Mouse (Mus musculus): ENCODE results near the gene Gpr161.
"Not testable (repeated sequence)": the region's sequence is repeated elsewhere in the genome, so short reads cannot be mapped to it uniquely, and the experiment has no call there.

The Gpr161 gene

DNA sequence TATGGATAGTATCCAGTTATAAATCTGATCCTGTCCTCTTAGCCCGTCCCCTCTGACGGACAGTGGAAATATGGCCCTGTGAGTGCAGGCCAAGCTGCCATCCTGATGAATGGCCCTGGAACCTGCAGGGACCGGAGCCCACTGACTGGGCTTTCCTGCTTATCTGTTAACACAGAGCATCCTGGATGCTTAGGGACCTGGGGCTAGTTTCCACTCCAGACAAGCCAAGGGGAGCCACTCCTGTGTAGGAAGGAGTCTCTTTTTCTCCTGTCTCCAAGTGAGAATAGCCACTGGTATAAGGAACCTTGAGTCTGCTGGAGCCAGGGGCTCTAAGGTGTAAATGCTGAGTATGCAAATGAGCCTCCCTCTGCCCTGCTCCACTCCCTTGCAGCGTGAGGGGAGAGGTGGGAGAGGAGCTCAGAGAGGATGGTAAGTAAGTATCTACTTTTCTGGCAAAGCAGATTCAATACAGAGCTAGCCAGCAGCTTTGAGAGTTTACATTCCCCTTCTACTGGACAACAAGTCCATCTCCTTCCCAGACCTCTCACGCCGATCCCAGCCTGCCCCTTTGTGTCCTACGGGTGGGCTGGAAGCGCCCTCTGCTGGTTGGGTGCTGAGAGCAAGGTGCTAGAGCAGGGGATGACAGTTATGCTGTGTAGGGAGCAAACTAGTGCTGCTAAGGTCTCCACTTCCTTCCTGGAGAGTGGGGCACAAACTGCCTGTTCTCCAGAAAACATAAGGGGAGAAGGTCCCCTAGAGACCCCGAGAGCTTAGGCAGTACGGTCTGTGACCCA, 24.7 kb downstream of the Gpr161 start:
- peak; percentile 85 for DNase-seq

DNA sequence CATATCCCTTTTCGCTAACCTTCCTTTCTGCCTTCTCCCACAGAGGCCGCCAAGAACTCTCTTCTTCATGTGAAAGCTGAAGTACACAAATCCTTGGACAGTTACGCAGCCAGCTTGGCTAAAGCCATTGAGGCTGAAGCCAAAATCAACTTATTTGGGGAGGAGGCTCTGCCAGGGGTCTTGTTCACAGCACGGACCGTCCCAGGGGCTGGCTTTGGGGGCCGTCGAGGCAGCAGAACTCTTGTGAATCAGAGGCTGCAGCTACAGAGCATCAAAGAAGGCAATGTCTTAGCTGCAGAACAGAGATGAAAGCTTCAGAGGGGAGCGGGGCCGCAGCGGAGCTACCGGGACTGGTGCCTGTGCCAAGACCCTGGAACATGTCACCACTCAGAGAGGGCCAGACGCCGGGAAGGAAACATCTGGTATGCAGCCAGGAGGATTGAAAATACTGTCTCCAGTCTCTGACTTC, 25.8 kb downstream of the Gpr161 start:
- DNase-seq: peak; percentile 41

DNA sequence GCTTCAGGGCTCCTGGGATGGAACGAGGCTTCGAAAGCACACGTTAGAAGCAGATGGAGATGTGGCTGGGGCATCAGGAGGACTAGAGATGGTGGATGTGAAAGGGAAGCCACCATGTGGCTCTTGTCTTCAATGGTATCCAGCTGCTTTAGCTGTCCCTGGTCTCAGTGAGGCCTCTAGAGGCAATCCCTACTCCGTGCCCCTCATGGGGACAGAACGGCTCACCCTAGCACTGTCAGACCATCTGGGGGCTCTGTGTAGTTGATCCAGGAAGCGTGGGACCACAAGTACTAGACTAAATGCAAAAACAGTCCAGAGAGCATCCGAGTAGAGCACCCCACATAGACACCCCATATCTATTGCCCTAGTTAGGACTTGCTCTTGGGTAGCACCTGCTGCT, 26.3 kb downstream of the Gpr161 start:
- DNase-seq: no peak

DNA sequence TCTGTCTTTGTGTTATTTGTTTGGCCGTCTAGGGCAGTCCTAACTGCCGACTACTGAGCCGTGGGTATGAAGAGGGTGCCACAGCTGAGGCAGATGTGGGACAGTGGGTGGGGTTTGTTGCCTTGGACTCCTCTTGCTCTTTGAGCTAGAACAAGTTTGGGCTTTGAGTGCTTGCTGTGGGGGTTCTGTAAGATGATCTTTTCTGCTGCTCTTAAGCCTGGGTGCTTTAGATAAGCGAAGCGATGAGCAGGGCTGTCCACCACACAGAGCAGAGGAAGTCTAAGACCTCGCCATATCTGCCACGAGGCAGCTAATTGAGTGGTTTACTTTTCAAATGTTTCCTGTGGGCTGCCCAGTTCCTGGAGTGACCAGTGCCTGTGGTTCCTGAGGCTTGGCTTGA, 27.3 kb downstream of the Gpr161 start:
- DNase-seq: no peak

DNA sequence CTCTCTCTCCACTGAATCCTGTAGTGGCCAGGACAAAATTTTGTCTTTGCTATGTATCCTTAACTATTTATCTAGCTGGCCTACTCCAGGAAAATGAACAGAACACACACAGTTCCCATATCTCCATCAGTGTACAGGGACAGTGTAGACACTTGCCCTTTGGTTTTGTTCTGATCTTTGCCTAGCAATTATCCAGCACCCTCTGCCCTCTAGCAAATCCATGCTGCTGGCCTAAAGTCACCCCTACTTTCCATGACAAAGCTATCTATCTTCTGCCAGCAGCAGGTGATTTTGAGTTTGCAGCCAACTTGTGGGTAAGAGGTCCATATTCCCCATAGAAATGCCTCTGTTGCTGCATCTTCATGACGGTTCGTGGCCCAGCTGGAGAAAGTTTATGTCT, 31.8 kb downstream of the Gpr161 start:
- DNase-seq: no peak

DNA sequence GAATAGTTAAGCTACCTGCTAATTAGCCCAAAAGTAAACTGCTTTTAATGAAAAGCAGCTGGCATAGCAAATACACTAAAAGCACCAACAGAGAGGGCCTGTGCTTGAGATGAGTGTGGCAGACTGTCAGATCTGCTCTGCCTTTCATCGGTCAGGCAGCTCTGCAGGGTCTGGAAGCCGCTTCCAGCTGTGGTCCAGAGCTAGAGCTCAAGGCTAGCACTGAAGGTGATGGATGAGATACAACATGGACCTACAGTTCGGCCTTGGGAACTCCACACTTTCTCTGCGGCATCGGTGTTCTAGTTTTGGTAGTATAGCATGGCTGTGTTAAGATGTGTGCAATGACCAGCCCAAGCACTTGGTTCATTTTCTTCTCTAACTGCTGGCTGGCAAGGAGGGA, 32.2 kb downstream of the Gpr161 start:
- DNase-seq: no peak

DNA sequence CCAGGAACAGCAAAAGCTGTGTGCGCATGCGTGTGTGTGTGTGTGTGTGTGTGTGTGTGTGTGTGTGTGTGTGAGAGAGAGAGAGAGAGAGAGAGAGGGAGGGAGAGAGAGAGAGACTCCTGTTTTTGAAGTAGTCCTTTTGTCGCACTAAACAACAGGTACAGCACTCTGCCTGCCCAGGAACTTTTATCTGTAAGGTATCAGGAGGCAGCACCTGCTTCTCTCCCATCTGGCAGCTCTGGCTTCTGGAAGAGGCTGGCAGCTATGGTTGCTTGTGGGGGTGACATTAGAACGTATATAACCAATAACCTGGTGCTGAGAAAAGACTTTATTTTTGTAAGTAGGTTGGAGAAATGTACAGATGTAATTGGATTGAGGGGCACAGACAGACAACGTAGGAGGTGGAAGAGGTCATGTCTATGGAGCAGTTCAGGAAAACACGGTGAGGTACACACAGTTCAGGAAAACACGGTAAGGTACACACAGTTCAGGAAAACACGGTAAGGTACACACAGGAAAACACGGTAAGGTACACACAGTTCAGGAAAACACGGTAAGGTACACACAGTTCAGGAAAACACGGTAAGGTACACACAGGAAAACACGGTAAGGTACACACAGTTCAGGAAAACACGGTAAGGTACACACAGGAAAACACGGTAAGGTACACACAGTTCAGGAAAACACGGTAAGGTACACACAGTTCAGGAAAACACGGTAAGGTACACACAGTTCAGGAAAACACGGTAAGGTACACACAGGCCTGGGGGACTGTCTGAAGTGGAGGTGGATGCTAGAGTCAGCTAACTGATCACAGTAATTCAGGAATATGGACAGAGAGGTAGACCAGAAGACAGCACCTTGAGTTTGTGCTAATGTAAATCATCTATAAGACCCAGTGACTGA, 33.0 kb downstream of the Gpr161 start:
- not testable (repeated sequence) for DNase-seq

DNA sequence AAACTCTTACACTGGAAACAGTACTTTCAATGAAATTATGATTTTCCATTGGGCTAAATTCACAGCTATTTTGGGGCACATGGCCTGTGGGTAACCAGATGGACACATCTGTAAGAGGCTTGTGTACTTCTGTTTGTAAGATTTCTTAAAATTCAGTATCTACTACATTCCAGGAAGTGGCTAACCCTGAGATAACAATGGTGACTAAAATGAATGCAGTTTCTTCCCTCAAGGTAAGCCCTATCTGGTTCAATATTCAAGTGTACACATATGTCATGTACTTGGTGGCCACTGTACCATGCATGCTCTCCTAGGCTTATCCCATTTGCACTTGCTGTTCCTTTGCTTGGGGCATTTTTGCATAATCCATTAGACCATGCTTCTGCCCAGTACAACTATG, 35.3 kb downstream of the Gpr161 start:
- no peak for DNase-seq

DNA sequence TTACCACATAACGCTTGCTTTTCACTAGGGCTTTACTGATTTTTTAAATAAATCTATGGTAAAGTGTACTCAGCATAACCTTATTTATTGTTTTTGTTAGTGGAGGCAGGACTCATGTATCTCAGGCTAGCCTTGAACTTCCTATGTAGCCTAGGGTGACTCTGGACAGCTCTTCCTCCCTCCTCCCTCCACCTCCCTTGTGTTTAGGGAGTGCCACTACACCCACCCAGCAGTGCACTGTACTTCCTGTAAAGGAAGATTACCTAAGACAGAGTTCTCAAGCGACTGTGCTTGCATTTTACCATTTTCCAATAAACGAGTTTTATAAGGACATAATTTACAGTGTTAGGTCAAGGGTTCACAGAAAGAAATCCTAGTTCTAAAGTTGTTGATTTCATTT, 37.2 kb downstream of the Gpr161 start:
- no peak for DNase-seq

DNA sequence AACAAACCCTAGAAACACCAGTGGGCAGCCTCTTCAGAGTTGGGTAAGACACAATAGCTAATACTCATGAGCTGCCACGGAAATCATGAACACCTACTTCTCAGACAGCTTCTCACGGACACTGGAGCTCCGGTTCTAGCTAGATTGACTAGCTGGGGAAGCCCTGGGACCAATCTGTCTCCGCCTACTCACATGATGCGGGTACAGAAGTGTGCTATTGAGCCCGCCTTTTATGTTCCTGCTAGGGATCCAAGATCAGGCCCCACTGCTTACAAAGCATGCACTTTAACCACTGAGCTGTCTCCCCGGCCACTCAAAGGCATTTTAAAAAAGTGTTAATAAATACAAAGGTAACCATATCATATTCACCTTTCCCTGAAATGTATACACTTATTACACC, 46.5 kb downstream of the Gpr161 start:
- peak; percentile 26 for DNase-seq

DNA sequence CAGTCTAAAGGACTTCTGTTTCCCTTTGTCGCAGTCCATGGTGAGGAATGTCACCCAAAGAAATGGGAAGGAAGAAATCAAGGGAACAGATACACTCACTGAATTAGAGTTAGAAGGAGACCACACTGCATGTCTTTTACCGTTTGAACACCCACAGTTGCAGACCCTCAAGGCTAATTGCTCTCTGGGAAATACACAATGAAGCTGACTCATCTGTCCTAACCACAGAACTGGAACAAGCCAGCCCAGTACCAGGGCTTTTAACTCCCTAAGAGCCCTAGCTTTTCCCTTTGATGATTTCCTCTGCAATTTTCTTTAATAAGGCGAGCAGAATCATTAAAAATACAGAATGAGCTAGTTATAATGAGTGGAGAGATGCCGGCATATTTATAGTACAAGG, 48.9 kb downstream of the Gpr161 start:
- no peak for DNase-seq

DNA sequence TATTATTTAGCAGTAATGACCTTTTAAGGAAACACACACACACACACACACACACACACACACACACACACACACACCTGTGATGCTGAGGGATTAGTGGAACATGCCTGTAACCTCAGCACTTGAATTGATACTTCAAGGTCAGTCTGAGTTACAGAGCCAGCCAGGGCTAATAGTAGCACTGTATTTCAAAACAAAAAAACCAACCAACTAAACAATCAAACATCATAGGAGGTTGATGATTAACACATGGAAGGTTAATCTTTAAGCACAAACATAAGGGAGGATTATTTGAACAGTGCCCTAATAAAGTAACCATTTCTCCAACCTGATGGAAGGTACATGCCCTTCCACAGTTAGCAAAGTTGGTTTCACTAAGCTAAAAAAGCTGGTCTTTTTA, 53.0 kb downstream of the Gpr161 start:
- DNase-seq: peak; percentile 33

DNA sequence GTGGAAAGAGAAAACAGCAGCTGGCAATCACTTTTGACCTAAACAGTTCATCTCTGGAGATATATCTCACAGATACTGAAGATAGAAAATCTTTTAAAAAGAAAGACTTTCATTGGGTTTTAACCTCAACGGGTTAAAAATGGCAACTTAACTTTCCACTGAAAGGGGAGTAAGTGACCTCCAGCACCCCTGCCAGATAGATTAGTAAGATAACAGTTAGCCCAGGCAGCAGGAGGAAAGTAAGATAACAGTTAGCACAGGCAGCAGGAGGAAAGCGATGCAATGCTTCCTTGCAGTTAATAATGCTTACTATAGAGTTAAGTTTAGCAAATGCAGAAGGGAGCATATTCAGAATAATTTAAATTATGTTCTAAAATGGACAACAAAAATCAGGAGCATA, 60.8 kb downstream of the Gpr161 start:
- no peak for DNase-seq

DNA sequence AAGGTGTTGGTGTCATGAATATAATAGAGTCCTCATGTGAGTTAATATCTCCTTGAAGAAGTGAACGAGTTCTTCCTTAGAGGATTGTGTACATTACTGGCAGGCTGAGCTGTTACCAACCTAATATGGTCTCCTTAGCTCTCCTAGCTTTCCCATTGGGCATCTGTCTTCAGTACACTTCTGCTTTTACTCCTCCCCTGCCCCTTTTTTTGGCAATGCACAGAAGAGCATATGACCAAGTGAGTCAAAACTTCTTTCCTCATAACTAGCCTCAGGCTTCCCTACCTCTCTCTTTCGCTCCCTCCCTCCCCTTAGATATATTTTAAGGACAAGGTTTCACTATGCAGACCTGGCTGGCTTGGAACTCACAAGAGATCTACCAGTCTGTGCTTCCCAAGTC, 67.7 kb downstream of the Gpr161 start:
- no peak for DNase-seq

DNA sequence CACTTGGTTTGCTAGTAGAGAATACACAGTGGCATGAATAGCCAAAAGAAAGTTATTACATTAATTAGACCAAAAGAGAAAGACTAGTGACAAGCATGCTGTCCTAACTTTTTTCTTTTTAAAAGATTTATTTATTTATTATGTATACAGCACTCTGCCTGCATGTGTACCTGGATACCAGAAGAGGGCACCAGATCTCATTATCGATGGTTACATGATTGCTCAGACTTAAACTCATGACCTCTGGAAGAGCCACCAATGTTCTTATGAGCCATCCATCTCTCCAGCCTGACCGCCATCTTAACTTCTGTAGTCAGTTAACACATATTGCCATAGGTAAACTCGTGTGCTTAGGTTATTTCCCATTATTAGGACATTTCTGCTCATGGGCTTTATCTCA, 69.5 kb downstream of the Gpr161 start:
- no peak for DNase-seq

DNA sequence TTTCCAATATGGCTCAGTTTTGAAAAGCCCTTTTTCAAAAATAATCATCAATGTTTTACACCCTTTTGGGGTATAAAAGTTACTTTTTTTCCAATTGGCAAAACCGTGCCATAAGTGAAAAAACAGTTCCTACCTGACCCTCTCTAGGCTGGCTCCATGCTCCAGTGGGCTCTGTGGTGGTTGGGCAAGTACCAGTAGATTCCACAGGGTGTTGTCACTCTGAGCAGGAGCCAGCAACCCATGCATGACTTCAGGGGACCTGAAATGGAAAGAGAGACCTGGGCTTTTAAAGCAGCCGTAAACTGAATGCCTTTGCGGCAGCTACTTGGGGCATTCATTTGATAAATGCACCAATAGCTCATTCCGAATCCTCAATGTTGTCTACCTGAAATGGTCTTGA, 75.4 kb downstream of the Gpr161 start:
- DNase-seq: peak; percentile 58

DNA sequence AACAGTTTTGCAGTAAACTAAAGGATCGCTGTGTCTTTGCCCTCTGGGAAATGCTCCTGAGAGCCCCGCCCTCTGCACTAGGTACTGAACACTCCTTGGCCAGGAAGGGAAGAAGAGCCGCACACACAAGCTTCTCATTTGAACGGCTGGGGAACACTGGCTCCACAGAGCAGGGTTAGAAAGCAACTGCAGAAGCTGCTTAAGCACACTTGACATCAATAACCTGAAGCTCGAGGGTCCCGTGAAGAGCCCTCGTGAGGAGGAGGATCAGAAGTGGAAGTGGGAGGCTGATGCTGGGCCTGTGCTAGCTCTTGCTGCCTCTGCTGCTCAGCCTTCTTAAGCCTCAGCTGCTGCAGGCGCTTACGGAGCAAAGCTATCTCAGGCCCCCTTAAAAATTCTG, 78.2 kb downstream of the Gpr161 start:
- no peak for DNase-seq
